Mouse (Mus musculus): Measurements from ENCODE around the gene Arhgef17. TPM values are rescaled to one million over a fixed set of nuclear protein-coding genes. Genes with fewer than 3 reads are reported as not detected.

Arhgef17 gene
- polyA plus RNA-seq, 1 experiment from 2014 or later = 2.2 TPM

DNA sequence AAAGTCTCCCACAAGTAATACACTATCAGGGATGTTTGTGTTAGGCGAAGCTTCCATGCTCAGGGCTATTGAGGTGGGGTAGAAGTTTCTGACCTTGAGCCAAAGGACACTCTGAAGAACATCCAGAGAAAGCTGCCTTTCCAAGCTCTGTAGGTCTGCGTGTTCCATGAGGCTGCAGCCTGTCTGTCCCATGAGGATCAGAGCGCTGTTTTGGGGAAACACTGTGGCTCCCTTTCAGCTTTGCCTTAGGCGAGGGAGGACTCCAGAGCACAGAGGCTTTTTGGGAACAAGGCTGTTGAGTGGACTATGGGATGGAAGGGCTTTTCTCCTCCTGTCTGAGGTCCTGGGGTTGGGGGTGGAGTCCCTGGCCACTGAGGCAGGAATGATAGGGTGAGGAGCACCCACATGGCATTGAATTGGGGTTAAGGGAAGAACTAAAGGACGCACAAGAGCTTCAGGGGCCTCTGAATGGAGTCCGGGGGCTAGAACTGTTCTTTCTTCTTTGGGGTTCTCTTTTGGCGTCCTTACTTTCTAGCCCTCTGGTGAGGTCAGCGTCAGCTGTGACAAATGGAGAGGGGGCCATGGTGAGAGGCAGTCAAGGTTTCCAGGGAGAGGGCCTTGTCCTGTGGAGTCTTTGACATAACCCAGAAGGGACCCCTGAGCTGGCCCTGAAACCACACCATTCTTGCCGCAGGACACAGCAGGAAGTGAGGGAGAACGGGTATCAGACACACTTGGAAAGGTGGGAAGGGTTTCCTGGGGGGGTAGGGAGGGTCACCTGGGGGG is 37.2 kb upstream of the Arhgef17 start:
- Histone ChIP-seq H3K36me3 (ENCODE audit: control insufficient read depth, insufficient read depth, low read length) (no peaks in the 10 kb centered on the region), H3K9me3 (ENCODE audit: control insufficient read depth, low read length) (no peaks in the 10 kb centered on the region), H3K4me3 (ENCODE audit: low read depth, low read length) (no peak overlapping the region), H3K4me1 (replicated peaks; ENCODE audit: control insufficient read depth, insufficient read depth) (no peaks in the 10 kb centered on the region), H3K27ac (replicated peaks) (no peak overlapping the region), H3K9ac (ENCODE audit: low read length) (no peak overlapping the region), H3K4me2 (replicated peaks; ENCODE audit: low read depth) (no peak overlapping the region), H3K27me3 (ENCODE audit: control insufficient read depth, insufficient read depth, low read length) (no peaks in the 10 kb centered on the region)
- no peak for TF ChIP-seq CTCF (IDR thresholded peaks at IDR 0.05; ENCODE audit: low read depth)
- TF ChIP-seq EP300 (optimal IDR thresholded peaks at IDR 0.05) = no peak
- ATAC-seq (ENCODE audit: low FRiP score, low TSS enrichment) (no peak), DNase-seq (ENCODE audit: low spot score) (no peak)
- whole genome bisulfite sequencing = 80% methylated on average over 10 of the region's 10 CpGs

DNA sequence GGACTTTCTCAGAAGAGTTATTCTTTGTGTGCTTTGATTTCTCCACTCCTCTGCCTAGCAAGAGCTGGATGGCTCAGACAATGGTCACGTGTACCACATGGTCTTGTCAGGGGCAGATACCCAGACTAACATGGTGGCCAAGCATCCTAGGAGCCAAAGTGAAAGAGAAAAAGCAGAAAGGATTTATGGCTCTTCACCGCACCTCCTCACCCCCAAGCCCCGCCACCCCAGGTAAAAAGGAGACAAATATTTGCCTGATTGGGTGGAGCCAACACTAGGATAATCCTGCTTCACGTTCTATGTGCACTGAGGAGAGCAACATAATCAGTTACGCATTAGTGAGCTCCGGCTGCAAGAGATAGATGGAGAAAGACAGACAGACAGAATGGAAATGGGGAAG is 36.5 kb upstream of the Arhgef17 start:
- Histone ChIP-seq H3K4me1 (replicated peaks; ENCODE audit: control insufficient read depth, insufficient read depth) (no peaks in the 10 kb centered on the region), H3K27ac (replicated peaks) (no peak overlapping the region), H3K4me2 (replicated peaks; ENCODE audit: low read depth) (no peak overlapping the region), H3K4me3 (ENCODE audit: low read depth, low read length) (no peak overlapping the region), H3K9me3 (ENCODE audit: control insufficient read depth, low read length) (no peaks in the 10 kb centered on the region), H3K9ac (ENCODE audit: low read length) (no peak overlapping the region), H3K36me3 (ENCODE audit: control insufficient read depth, insufficient read depth, low read length) (no peaks in the 10 kb centered on the region), H3K27me3 (ENCODE audit: control insufficient read depth, insufficient read depth, low read length) (no peaks in the 10 kb centered on the region)
- DNase-seq (ENCODE audit: low spot score) (no peak), ATAC-seq (ENCODE audit: low FRiP score, low TSS enrichment) (no peak)
- 63% methylated on average over 6 of the region's 6 CpGs for WGBS
- TF ChIP-seq EP300 (optimal IDR thresholded peaks at IDR 0.05) (no peak), CTCF (IDR thresholded peaks at IDR 0.05; ENCODE audit: low read depth) (no peak)

DNA sequence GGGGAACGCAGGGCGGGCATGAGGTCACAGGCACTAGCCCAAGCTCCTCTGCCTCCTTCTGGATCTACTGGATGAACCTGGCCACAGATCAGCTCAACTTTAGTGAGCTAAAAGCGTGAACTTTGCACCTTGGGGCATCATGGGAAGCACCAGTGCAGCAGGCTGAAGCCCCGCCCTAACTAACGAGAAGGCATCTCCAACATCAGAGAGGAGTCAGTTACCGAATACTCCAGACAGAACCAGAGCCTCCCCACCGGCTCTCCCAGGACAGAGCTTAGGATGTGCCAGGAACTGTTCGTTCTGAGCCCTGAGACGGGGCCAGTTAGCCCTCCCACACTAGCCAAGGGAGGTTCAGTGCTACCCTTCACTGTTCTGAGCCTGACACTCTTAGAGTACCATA is 35.9 kb upstream of the Arhgef17 start:
- Histone ChIP-seq H3K4me2 (replicated peaks; ENCODE audit: low read depth) (no peak overlapping the region), H3K27me3 (ENCODE audit: control insufficient read depth, insufficient read depth, low read length) (no peaks in the 10 kb centered on the region), H3K36me3 (ENCODE audit: control insufficient read depth, insufficient read depth, low read length) (no peaks in the 10 kb centered on the region), H3K9ac (ENCODE audit: low read length) (no peak overlapping the region), H3K4me1 (replicated peaks; ENCODE audit: control insufficient read depth, insufficient read depth) (no peaks in the 10 kb centered on the region), H3K4me3 (ENCODE audit: low read depth, low read length) (no peak overlapping the region), H3K9me3 (ENCODE audit: control insufficient read depth, low read length) (no peaks in the 10 kb centered on the region), H3K27ac (replicated peaks) (no peak overlapping the region)
- TF ChIP-seq EP300 (optimal IDR thresholded peaks at IDR 0.05) = no peak
- TF ChIP-seq CTCF (IDR thresholded peaks at IDR 0.05; ENCODE audit: low read depth) = no peak
- ATAC-seq (ENCODE audit: low FRiP score, low TSS enrichment) = no peak
- DNase-seq (ENCODE audit: low spot score) = no peak
- 79% methylated on average over 9 of the region's 9 CpGs for WGBS

DNA sequence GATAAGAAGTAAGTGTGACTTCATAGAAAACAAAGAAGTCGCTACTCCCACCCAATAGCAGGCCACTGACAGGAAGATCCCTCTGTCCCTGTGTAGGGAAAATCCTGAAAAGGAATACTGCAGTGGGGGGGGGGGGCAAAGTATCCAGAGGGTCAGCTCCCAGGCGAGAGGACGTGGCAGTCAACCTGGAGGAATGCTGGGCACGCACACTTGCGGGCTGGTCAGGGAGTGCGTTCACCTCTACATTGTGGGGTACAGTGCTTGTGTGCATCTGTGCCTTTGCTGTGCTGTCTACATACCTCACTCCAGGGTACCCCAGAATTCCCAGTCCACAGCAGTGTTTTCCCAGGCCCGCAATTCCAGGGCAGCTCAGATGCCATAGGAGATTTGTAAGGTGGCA is 34.1 kb upstream of the Arhgef17 start:
- Histone ChIP-seq H3K27ac (replicated peaks) (no peak overlapping the region), H3K4me1 (replicated peaks; ENCODE audit: control insufficient read depth, insufficient read depth) (no peaks in the 10 kb centered on the region), H3K27me3 (ENCODE audit: control insufficient read depth, insufficient read depth, low read length) (no peaks in the 10 kb centered on the region), H3K36me3 (ENCODE audit: control insufficient read depth, insufficient read depth, low read length) (no peaks in the 10 kb centered on the region), H3K4me2 (replicated peaks; ENCODE audit: low read depth) (no peak overlapping the region), H3K9me3 (ENCODE audit: control insufficient read depth, low read length) (no peaks in the 10 kb centered on the region), H3K9ac (ENCODE audit: low read length) (no peak overlapping the region), H3K4me3 (ENCODE audit: low read depth, low read length) (no peak overlapping the region)
- no peak for DNase-seq (ENCODE audit: low spot score)
- TF ChIP-seq CTCF (IDR thresholded peaks at IDR 0.05; ENCODE audit: low read depth) (no peak), EP300 (optimal IDR thresholded peaks at IDR 0.05) (no peak)
- 88% methylated on average over 7 of the region's 7 CpGs for WGBS
- no peak for ATAC-seq (ENCODE audit: low FRiP score, low TSS enrichment)

DNA sequence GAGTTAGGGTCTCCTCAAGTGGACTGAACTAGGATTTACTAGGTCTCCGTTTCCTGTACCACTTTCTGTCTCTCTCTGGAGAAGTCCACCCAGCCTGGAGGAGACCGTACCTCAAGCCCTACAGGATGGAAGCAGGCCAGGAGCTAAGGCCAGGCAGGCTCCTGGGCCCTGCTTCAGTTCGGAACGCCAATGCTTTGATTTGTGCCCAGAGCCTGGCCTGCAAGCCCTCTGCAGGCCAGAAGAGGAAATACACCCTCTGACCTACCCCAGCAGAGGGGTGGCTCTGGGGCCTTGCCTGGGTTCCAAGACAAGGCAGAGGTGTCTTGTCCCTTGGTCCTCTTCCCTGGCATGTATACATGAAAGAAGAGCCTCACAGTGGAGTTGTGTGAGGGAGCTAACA is 33.2 kb upstream of the Arhgef17 start:
- DNase-seq (ENCODE audit: low spot score) (peak; percentile 27), ATAC-seq (ENCODE audit: low FRiP score, low TSS enrichment) (peak; percentile 70; the same call in 1 of the 2 replicates)
- TF ChIP-seq EP300 (optimal IDR thresholded peaks at IDR 0.05) (no peak), CTCF (IDR thresholded peaks at IDR 0.05; ENCODE audit: low read depth) (peak; percentile 83)
- H3K9me3 ChIP-seq (ENCODE audit: control insufficient read depth, low read length) = no peaks in the 10 kb centered on the region
- no peaks in the 10 kb centered on the region for H3K4me1 ChIP-seq (replicated peaks; ENCODE audit: control insufficient read depth, insufficient read depth)
- H3K27me3 ChIP-seq (ENCODE audit: control insufficient read depth, insufficient read depth, low read length) = no peaks in the 10 kb centered on the region
- no peak overlapping the region for H3K9ac ChIP-seq (ENCODE audit: low read length)
- H3K36me3 ChIP-seq (ENCODE audit: control insufficient read depth, insufficient read depth, low read length) = no peaks in the 10 kb centered on the region
- H3K4me2 ChIP-seq (replicated peaks; ENCODE audit: low read depth) = no peak overlapping the region
- no peak overlapping the region for H3K4me3 ChIP-seq (ENCODE audit: low read depth, low read length)
- H3K27ac ChIP-seq (replicated peaks) = no peak overlapping the region
- 22% methylated on average over 4 of the region's 4 CpGs for WGBS

DNA sequence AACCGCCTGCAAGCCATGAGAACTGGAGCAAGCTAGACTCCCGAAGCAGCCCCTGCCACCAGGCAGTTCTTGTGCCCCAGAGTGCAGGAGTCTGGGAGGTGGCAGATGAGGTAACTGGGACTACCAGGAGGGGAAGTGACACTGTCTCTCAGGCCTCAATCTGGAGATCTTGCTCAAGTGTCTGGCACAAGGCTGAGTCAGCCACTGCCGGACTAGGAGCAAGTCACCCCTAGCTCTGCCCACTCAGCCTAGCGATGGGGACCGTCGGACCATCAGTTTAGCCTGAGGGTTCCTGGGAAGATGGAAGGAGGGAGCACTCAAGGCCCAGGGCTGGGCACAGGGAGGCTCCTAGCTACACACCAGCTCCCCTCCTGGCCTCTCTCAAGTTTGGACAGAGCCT is 32.3 kb upstream of the Arhgef17 start:
- no peak for TF ChIP-seq CTCF (IDR thresholded peaks at IDR 0.05; ENCODE audit: low read depth)
- no peak for TF ChIP-seq EP300 (optimal IDR thresholded peaks at IDR 0.05)
- Histone ChIP-seq H3K27me3 (ENCODE audit: control insufficient read depth, insufficient read depth, low read length) (no peaks in the 10 kb centered on the region), H3K4me2 (replicated peaks; ENCODE audit: low read depth) (no peak overlapping the region), H3K4me3 (ENCODE audit: low read depth, low read length) (no peak overlapping the region), H3K9me3 (ENCODE audit: control insufficient read depth, low read length) (no peaks in the 10 kb centered on the region), H3K9ac (ENCODE audit: low read length) (no peak overlapping the region), H3K4me1 (replicated peaks; ENCODE audit: control insufficient read depth, insufficient read depth) (no peaks in the 10 kb centered on the region), H3K27ac (replicated peaks) (no peak overlapping the region), H3K36me3 (ENCODE audit: control insufficient read depth, insufficient read depth, low read length) (no peaks in the 10 kb centered on the region)
- DNase-seq (ENCODE audit: low spot score) (no peak), ATAC-seq (ENCODE audit: low FRiP score, low TSS enrichment) (peak; percentile 33; the same call in 1 of the 2 replicates)
- 73% methylated on average over 6 of the region's 6 CpGs for WGBS
